Mouse (Mus musculus) embryonic facial prominence, embryonic 11.5 days (tissue): ENCODE measurements around the gene Myh3. TPM values are rescaled to one million over a fixed set of nuclear protein-coding genes. Genes with fewer than 3 reads are reported as not detected.
A peak's percentile ranks its signal among the peaks of the same experiment; 100 is the strongest.

Source experiments
- ATAC-seq: fragments of 200-750 bp; cut with Nextera tagmentation; replicated peaks from 2 replicates; pipeline ENCODE4 v1.8.0; 2017; ENCODE audit warnings: low read depth; ENCODE audit not compliant: insufficient number of reproducible peaks, low FRiP score, low TSS enrichment
- DNase-seq: peaks from one replicate; pipeline ENCODE4 v3.0.0-alpha.2; 2015; ENCODE audit warnings: low spot score
- H3K27ac ChIP-seq: fragments of 300-500 bp; sonication (generic); replicated peaks from 2 replicates; pipeline ENCODE4 v1.5.1; 2014; ENCODE audit warnings: mild to moderate bottlenecking, low read depth, low read length, control low read depth
- H3K27me3 ChIP-seq: fragments of 300-500 bp; sonication (generic); 2 replicates; pipeline ENCODE4 v1.6.1; 2014; ENCODE audit warnings: mild to moderate bottlenecking, low read length, moderate library complexity, mixed read lengths; ENCODE audit not compliant: control insufficient read depth, insufficient read depth
- H3K36me3 ChIP-seq: fragments of 300-500 bp; sonication (generic); replicated peaks from 2 replicates; pipeline ENCODE4 v1.6.1; 2014; ENCODE audit warnings: low read depth, mild to moderate bottlenecking, low read length, moderate library complexity, mixed read lengths; ENCODE audit not compliant: control insufficient read depth, insufficient read depth
- H3K4me1 ChIP-seq: fragments of 300-500 bp; sonication (generic); 2 replicates; pipeline ENCODE4 v1.6.1; 2014; ENCODE audit warnings: low read length, mixed read lengths; ENCODE audit not compliant: control insufficient read depth, insufficient read depth
- H3K4me2 ChIP-seq: fragments of 300-500 bp; sonication (generic); 2 replicates; pipeline ENCODE4 v1.6.1; 2014; ENCODE audit warnings: low read depth, mild to moderate bottlenecking, control low read depth, low read length, moderate library complexity
- H3K4me3 ChIP-seq: fragments of 300-500 bp; sonication (generic); 2 replicates; pipeline ENCODE4 v1.5.1; 2014; ENCODE audit warnings: low read depth, low read length, control low read depth
- H3K9ac ChIP-seq: fragments of 300-500 bp; sonication (generic); replicated peaks from 2 replicates; pipeline ENCODE4 v1.6.1; 2014; ENCODE audit warnings: mild to moderate bottlenecking, control low read depth, low read length
- H3K9me3 ChIP-seq: fragments of 300-500 bp; sonication (generic); replicated peaks from 2 replicates; pipeline ENCODE4 v1.6.1; 2016; ENCODE audit warnings: mild to moderate bottlenecking, low read length, inconsistent platforms, mixed read lengths; ENCODE audit not compliant: control insufficient read depth
- WGBS: fragments of 180-500 bp; shearing (Covaris S2); extraction: QIAGEN DNeasy Blood & Tissue Kit; methylation state at CpG from one replicate; pipeline ENCODE4 v1.1.7; 2014; 5-methylcytosine and 5-hydroxymethylcytosine counted together
- polyA plus RNA-seq: library from polyadenylated mRNA; unstranded; fragments of >200 nt; fragmentation: Nextera tagmentation; extraction: Ambion mirVana; gene quantifications from 2 replicates; pipeline ENCODE4 v1.2.1, GENCODE M21; 2014

The Myh3 gene
- polyA plus RNA-seq, 1 experiment from 2014 or later, result 6.5 TPM

DNA sequence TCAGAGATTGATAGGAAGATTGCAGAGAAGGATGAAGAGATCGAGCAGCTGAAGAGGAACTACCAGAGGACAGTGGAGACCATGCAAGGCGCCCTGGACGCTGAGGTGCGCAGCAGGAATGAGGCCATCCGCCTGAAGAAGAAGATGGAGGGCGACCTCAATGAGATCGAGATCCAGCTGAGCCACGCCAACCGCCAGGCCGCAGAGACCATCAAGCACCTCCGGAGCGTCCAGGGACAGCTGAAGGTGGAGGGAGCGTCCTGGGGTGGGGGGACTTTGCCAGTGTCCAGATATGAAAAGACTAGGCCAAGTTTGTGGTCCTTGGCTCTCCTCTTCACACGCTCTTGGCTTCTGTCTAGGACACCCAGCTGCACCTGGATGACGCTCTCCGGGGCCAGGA is 21.1 kb downstream of the Myh3 start:
- Histone ChIP-seq H3K27ac (no peak overlapping the region), H3K4me2 (no peak overlapping the region), H3K36me3 (no peaks in the 10 kb centered on the region), H3K27me3 (no peaks in the 10 kb centered on the region), H3K4me1 (no peaks in the 10 kb centered on the region), H3K9ac (no peak overlapping the region), H3K4me3 (no peak overlapping the region), H3K9me3 (no peaks in the 10 kb centered on the region)
- DNase-seq (no peak), ATAC-seq (no peak)
- WGBS, result 97% methylated on average over 16 of the region's 16 CpGs

DNA sequence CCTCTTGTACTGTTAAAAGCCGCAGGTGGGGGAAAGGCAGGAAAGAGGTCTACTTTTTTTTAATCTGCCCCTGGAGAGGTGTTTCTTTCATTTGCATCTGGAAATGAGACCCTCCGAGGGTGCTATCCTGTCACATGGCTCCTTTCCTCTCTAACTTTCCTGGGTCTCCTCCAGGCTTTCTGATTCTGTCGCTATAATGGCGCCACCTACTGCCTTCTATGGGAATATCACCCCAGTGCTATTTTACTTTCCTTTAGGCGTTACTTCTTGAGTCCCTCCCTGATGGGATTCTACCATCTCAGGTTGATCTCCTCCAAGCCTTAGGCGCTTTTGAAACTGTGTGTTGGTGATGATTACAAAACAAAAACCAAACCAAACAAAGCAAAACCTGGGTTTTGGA is 22.1 kb downstream of the Myh3 start:
- Histone ChIP-seq H3K27me3 (no peaks in the 10 kb centered on the region), H3K27ac (no peak overlapping the region), H3K4me1 (no peaks in the 10 kb centered on the region), H3K9me3 (no peaks in the 10 kb centered on the region), H3K4me3 (no peak overlapping the region), H3K36me3 (no peaks in the 10 kb centered on the region), H3K9ac (no peak overlapping the region), H3K4me2 (no peak overlapping the region)
- 31% methylated on average over 6 of the region's 6 CpGs for WGBS
- ATAC-seq, result no peak
- DNase-seq, result peak; percentile 71

DNA sequence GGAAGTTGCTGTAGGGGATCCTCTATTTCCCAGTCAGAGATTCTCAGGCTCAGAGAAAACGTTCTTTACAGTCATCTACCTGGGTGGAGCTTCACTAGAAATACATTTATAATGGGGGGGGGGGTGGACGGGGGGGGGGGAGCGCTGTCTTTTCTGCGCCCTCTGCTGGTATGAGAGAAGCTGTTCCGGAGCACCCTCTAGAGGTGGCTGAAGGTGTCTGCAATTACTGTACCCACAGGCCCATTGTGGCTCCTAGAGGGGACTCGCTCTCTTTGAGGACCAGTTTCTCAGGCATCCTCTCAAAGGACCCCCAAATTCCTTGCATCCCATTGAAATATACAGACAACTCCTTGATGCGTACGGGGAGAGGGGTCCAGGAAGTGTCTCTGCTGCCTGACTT is 23.6 kb downstream of the Myh3 start:
- ATAC-seq, result no peak

DNA sequence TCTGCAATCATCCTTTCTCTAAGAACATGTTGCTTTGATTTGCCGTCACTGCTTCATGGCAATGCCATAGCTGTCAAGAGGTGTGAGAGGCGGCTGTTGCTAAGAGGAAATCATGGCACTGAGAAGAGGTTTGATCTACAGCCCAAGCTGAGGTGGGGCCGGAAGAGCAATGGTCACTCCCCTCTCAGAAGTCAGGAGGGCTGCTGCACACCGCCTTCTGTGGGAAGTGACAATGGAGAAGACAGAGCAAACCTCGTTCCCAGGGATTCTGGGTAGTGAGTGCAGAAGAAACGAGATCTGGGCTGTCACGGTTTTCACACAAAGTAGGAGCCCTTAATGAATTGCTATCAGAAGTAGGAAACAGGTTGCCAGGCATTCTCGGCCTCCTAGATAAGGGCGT is 25.2 kb downstream of the Myh3 start:
- DNase-seq (no peak), ATAC-seq (no peak)
- WGBS, result 88% methylated on average over 9 of the region's 9 CpGs

More for the DNA sequence above, 23.6 kb downstream of the Myh3 start:
- H3K27me3 ChIP-seq, result no peaks in the 10 kb centered on the region
- H3K4me3 ChIP-seq, result no peak overlapping the region
- peak; percentile 56 for DNase-seq
- H3K4me1 ChIP-seq, result no peaks in the 10 kb centered on the region
- WGBS, result 27% methylated on average over 7 of the region's 8 CpGs
- no peak overlapping the region for H3K4me2 ChIP-seq
- H3K9me3 ChIP-seq, result no peaks in the 10 kb centered on the region
- no peak overlapping the region for H3K27ac ChIP-seq
- H3K36me3 ChIP-seq, result no peaks in the 10 kb centered on the region
- no peak overlapping the region for H3K9ac ChIP-seq

GRCm38 (mm10) chr11:67104242-67104641 is 26.1 kb downstream of the Myh3 start:
- no peaks in the 10 kb centered on the region for H3K27me3 ChIP-seq
- H3K4me3 ChIP-seq, result no peak overlapping the region
- H3K9ac ChIP-seq, result no peak overlapping the region
- DNase-seq, result no peak
- 79% methylated on average over 1 of the region's 1 CpGs for WGBS
- no peaks in the 10 kb centered on the region for H3K9me3 ChIP-seq
- no peak overlapping the region for H3K4me2 ChIP-seq
- H3K36me3 ChIP-seq, result no peaks in the 10 kb centered on the region
- no peaks in the 10 kb centered on the region for H3K4me1 ChIP-seq
- no peak overlapping the region for H3K27ac ChIP-seq
- ATAC-seq, result no peak

More for the DNA sequence above, 25.2 kb downstream of the Myh3 start:
- H3K9me3 ChIP-seq, result no peaks in the 10 kb centered on the region
- no peaks in the 10 kb centered on the region for H3K4me1 ChIP-seq
- H3K4me3 ChIP-seq, result no peak overlapping the region
- H3K4me2 ChIP-seq, result no peak overlapping the region
- H3K27ac ChIP-seq, result no peak overlapping the region
- no peaks in the 10 kb centered on the region for H3K27me3 ChIP-seq
- H3K36me3 ChIP-seq, result no peaks in the 10 kb centered on the region
- no peak overlapping the region for H3K9ac ChIP-seq

DNA sequence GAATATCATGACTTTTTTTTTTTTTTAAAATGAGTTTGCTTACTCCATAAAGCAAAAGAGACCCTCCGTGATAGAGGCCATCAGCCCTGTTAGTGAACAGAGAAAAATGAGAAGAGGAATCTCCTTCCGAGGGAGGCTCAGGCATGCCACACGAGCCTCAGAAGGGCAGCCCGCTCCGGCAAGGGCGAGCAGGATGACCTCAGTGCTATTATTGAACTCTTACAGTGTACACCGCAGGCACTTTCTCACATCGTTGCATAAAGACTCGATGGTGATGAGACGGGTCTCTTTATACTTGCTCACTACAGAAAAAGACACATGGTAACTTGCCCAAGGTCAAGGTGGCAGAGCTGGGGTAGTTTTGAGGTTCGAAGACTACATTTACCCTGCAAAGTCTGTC is 26.6 kb downstream of the Myh3 start:
- no peaks in the 10 kb centered on the region for H3K36me3 ChIP-seq
- WGBS, result 69% methylated on average over 11 of the region's 11 CpGs
- DNase-seq, result no peak

GRCm38 (mm10) chr11:67105689-67106088 is 27.6 kb downstream of the Myh3 start:
- Histone ChIP-seq H3K4me1 (no peaks in the 10 kb centered on the region), H3K36me3 (no peaks in the 10 kb centered on the region), H3K4me2 (no peak overlapping the region), H3K27ac (no peak overlapping the region), H3K27me3 (no peaks in the 10 kb centered on the region), H3K4me3 (no peak overlapping the region), H3K9ac (no peak overlapping the region), H3K9me3 (no peaks in the 10 kb centered on the region)
- ATAC-seq (peak; percentile 80; the same call in 1 of the 2 replicates), DNase-seq (no peak)
- 53% methylated on average over 4 of the region's 4 CpGs for WGBS

More for the DNA sequence above, 26.6 kb downstream of the Myh3 start:
- Histone ChIP-seq H3K4me1 (no peaks in the 10 kb centered on the region), H3K27me3 (no peaks in the 10 kb centered on the region), H3K4me2 (no peak overlapping the region), H3K4me3 (no peak overlapping the region), H3K27ac (no peak overlapping the region), H3K9me3 (no peaks in the 10 kb centered on the region), H3K9ac (no peak overlapping the region)
- ATAC-seq, result no peak

- no peaks in the 10 kb centered on the region for H3K9me3 ChIP-seq
- no peak overlapping the region for H3K27ac ChIP-seq
- H3K4me2 ChIP-seq, result no peak overlapping the region
- H3K27me3 ChIP-seq, result no peaks in the 10 kb centered on the region
- H3K9ac ChIP-seq, result no peak overlapping the region
- DNase-seq (no peak), ATAC-seq (no peak)
- H3K4me1 ChIP-seq, result no peaks in the 10 kb centered on the region
- no peak overlapping the region for H3K4me3 ChIP-seq
- 82% methylated on average over 10 of the region's 10 CpGs for WGBS
- no peaks in the 10 kb centered on the region for H3K36me3 ChIP-seq
Observed at GRCm38 (mm10) chr11:67106973-67107372, 28.9 kb downstream of the Myh3 start.
